Mouse (Mus musculus) forebrain, embryonic 11.5 days (tissue): ENCODE results near the gene BC025920. TPM values are rescaled to one million over a fixed set of nuclear protein-coding genes. Genes with fewer than 3 reads are reported as not detected.

Experiments used
- ATAC-seq: fragments of 200-750 bp; cut with Nextera tagmentation; replicated peaks from 2 replicates; pipeline ENCODE4 v1.8.0; 2017; ENCODE audit warnings: moderate TSS enrichment; ENCODE audit not compliant: low FRiP score
- DNase-seq: peaks from one replicate; pipeline ENCODE4 v3.0.0-alpha.2; 2017; ENCODE audit warnings: low spot score
- H3K27ac ChIP-seq: fragments of 300-500 bp; sonication (generic); 2 replicates; pipeline ENCODE4 v1.5.1; 2014; ENCODE audit warnings: low read depth, low read length
- H3K27me3 ChIP-seq: fragments of 300-500 bp; sonication (generic); 2 replicates; pipeline ENCODE4 v1.6.1; 2014; ENCODE audit warnings: mild to moderate bottlenecking, low read length, mixed read lengths; ENCODE audit not compliant: control insufficient read depth, insufficient read depth
- H3K36me3 ChIP-seq: fragments of 300-500 bp; sonication (generic); 2 replicates; pipeline ENCODE4 v1.6.1; 2014; ENCODE audit warnings: mild to moderate bottlenecking, low read length, moderate library complexity, mixed read lengths; ENCODE audit not compliant: control insufficient read depth, insufficient read depth
- H3K4me1 ChIP-seq: fragments of 300-500 bp; sonication (generic); replicated peaks from 2 replicates; pipeline ENCODE4 v1.6.1; 2014; ENCODE audit warnings: low read length, mixed read lengths; ENCODE audit not compliant: control insufficient read depth, insufficient read depth
- H3K4me2 ChIP-seq: fragments of 300-500 bp; sonication (generic); 2 replicates; pipeline ENCODE4 v1.6.1; 2014; ENCODE audit warnings: low read depth, mild to moderate bottlenecking, low read length, moderate library complexity, mixed read lengths; ENCODE audit not compliant: severe bottlenecking
- H3K4me3 ChIP-seq: fragments of 300-500 bp; sonication (generic); 2 replicates; pipeline ENCODE4 v1.5.1; 2014; ENCODE audit warnings: low read depth, low read length
- H3K9ac ChIP-seq: fragments of 300-500 bp; sonication (generic); 2 replicates; pipeline ENCODE4 v1.6.1; 2014; ENCODE audit warnings: low read length
- H3K9me3 ChIP-seq: fragments of 300-500 bp; sonication (generic); 2 replicates; pipeline ENCODE4 v1.6.1; 2016; ENCODE audit warnings: low read length, mixed read lengths; ENCODE audit not compliant: control insufficient read depth
- WGBS: fragments of 180-500 bp; shearing (Covaris S2); extraction: QIAGEN DNeasy Blood & Tissue Kit; methylation state at CpG from one replicate; pipeline ENCODE4 v1.1.7; 2014; 5-methylcytosine and 5-hydroxymethylcytosine counted together
- polyA plus RNA-seq: library from polyadenylated mRNA; unstranded; fragments of >200 nt; fragmentation: Nextera tagmentation; extraction: Ambion mirVana; gene quantifications from 2 replicates; pipeline ENCODE4 v1.2.1, GENCODE M21; 2014

Gene BC025920
- polyA plus RNA-seq, 1 experiment from 2014 or later = 1.6 TPM

DNA sequence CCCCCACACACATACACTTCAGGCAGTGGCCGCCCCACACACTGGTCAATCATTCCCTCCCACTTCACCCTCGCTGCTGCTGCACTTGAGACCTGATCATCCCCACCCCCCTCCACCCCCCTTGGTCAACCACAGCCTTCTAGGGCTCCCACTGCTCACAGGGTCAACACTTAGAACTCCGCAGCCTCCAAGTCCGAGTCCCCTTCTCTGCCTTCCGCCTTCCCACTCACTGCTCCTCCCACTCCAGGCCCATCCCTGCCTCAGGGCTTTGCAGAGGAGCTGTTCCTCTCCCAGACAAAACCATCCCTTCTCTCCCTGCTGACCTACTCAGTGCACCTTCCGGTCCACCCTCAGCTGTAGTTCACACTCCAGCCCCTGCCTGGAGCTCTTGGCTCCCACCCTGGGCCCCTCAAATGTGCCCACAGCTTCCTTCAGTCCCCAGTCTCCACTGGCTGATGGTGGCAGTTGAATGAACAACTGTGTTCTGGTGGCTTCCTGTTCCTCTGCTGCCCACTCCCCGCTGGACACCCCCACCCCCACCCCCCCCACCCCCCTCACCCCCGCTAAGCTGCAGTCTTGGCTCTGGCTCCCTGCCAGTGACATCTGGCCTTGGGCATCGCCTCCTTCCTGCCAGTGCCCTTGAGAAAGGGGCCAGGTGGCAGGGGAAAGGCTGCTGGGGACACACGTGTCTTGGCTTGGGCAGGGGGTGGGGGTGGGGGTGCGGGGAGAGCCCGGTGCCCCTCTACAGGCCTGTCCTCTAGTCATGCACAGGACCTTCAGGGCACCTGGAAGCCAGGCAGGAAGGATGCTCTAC, 8.7 kb upstream of the BC025920 start:
- DNase-seq = peak; percentile 63
- Histone ChIP-seq H3K36me3 (no peaks in the 10 kb centered on the region), H3K27ac (no peak overlapping the region), H3K4me1 (peaks cover 22% of the 10 kb centered on the region), H3K4me2 (peak overlapping the region; percentile 26; the same call in 1 of the 2 replicates), H3K27me3 (peaks cover 66% of the 10 kb centered on the region), H3K9me3 (no peaks in the 10 kb centered on the region), H3K9ac (0 out of 2 replicates have a peak overlapping the region, but pooled peaks have one; percentile 17), H3K4me3 (no peak overlapping the region)
- peak; percentile 6; the same call in 1 of the 2 replicates for ATAC-seq
- 6% methylated on average over 9 of the region's 12 CpGs for WGBS

DNA sequence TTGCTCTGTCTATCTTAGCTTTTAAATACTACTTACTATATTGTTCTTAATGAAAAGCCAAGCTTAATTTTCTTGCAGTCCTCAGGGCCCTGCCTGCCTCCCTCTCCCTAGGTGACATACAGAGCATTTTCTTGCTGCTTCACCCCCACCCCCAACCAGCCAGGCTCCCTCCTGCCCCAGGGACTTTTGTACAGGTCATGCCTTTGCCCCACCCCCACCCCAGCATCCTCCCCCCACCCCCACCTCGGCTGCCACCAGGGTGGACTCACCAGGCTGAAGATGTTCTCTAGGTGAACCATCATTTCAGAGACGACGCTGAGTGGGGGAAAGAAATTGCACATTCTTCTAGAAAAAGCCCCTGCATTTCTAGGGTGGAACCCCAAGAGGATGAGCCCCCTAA, 7.7 kb upstream of the BC025920 start:
- Histone ChIP-seq H3K4me2 (no peak overlapping the region), H3K9ac (no peak overlapping the region), H3K4me3 (no peak overlapping the region), H3K36me3 (no peaks in the 10 kb centered on the region), H3K4me1 (peaks cover 22% of the 10 kb centered on the region), H3K27me3 (peaks cover 69% of the 10 kb centered on the region), H3K27ac (no peak overlapping the region), H3K9me3 (no peaks in the 10 kb centered on the region)
- DNase-seq (no peak), ATAC-seq (no peak)
- 41% methylated on average over 3 of the region's 3 CpGs for WGBS

DNA sequence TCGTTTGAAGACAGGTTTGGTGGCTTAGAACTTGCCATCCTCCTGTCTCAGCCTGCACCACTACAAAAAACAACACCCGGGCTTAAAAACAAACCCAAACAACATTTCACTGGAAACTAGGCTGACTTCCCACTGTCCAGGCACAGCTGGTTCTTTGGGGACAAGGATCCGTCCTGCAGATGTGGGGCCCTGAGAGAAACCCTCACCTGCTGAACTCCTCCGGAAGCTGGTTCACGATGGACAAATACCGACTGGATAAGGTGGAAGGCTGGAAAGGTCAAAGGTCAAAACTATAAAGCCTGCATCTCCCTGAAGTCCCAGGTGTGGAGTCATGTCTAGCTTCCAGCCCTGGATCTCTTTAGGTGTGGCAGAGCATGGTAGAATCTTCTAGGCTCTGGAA, 7.2 kb upstream of the BC025920 start:
- ATAC-seq = no peak

DNA sequence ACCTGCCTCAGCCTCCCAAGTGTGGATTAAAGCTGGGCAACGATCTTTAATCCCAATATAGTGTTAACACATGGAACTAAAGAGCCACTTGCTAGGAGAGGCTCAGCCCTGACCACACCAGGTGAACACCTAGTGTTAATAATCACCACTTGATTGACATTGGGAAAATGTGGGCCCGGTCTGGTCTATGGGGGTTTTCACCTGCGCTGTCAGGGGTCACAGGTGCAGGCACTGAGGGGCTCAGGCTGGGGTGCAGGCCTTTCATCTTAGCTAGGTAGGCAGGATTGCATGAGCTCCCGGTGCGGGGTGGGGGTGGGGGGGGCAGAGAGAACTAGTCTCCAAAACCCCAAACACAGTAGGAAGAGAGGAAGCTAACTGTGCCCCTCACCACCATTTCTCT, 6.4 kb upstream of the BC025920 start:
- H3K9ac ChIP-seq = no peak overlapping the region
- no peaks in the 10 kb centered on the region for H3K36me3 ChIP-seq
- WGBS = 84% methylated on average over 5 of the region's 5 CpGs
- ATAC-seq = no peak
- H3K27ac ChIP-seq = no peak overlapping the region
- no peak overlapping the region for H3K4me2 ChIP-seq
- DNase-seq = no peak
- H3K27me3 ChIP-seq = peaks cover 63% of the 10 kb centered on the region
- peaks cover 23% of the 10 kb centered on the region for H3K4me1 ChIP-seq
- H3K9me3 ChIP-seq = no peaks in the 10 kb centered on the region
- H3K4me3 ChIP-seq = no peak overlapping the region

More for the DNA sequence above, 7.2 kb upstream of the BC025920 start:
- no peaks in the 10 kb centered on the region for H3K36me3 ChIP-seq
- H3K9me3 ChIP-seq = no peaks in the 10 kb centered on the region
- no peak overlapping the region for H3K4me2 ChIP-seq
- H3K9ac ChIP-seq = no peak overlapping the region
- WGBS = 53% methylated on average over 6 of the region's 6 CpGs
- H3K4me3 ChIP-seq = no peak overlapping the region
- no peak for DNase-seq
- peaks cover 22% of the 10 kb centered on the region for H3K4me1 ChIP-seq
- H3K27me3 ChIP-seq = peaks cover 68% of the 10 kb centered on the region
- no peak overlapping the region for H3K27ac ChIP-seq

DNA sequence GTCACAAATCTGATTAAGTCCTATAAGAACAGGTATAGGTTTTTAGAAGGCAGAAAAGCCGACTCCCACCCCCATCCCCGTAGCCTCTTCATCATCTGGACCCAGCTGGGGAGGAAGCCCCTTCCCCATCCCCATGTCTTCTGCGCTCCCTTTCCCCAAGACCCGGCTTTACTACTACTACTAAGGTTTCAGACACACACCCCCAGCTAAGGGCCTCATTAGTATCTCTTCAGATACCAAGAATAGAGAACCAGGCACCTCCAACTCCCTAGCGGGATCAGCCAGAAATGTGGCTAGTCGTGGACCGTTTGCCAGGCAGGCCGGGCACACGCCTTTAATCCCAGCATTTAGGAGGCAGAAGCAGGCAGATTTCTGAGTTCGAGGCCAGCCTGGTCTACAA, 6.0 kb upstream of the BC025920 start:
- no peak overlapping the region for H3K27ac ChIP-seq

DNA sequence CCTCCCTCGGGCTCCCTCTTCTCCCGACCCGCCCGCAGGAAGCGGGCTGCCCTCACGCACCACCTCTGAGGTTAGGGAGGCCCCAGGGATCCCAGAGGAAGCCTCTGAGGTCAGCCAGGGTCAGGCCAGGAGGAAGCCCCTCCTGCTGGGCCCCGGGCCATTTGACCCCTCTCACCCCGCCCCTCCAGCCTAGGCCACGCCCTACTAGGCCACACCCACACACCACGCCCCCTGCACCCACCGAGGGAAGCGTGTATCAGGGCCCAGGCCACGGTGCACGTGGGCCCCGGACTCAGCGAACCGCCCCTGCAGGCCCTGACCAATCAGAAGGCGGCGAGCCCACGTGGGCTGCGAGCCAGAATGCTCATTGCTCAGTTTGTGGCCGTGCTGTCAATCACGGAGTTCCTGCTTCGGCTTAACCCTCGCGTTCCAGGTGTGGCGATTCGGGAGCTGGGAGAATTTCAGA, 5.3 kb upstream of the BC025920 start, which contains the start of gene Tle6:
TSS of gene Tle6 (minus strand) at position 336 of the 466 bp plus-strand sequence.
- Histone ChIP-seq H3K4me1 (peaks cover 22% of the 10 kb centered on the region), H3K36me3 (no peaks in the 10 kb centered on the region), H3K27ac (no peak within 1 kb of the TSS), H3K9me3 (no peaks in the 10 kb centered on the region), H3K27me3 (peaks cover 51% of the 10 kb centered on the region), H3K4me3 (no peak within 1 kb of the TSS; the same call in 1 of the 2 replicates), H3K9ac (no peak within 1 kb of the TSS), H3K4me2 (peak within 1 kb of the TSS; percentile 31; the same call in 1 of the 2 replicates)
- peak; percentile 86 for ATAC-seq
- peak; percentile 98 for DNase-seq
- under 1% methylated on average over 28 of the region's 28 CpGs for WGBS

More for the DNA sequence above, 6.0 kb upstream of the BC025920 start:
- peaks cover 58% of the 10 kb centered on the region for H3K27me3 ChIP-seq
- no peaks in the 10 kb centered on the region for H3K36me3 ChIP-seq
- no peaks in the 10 kb centered on the region for H3K9me3 ChIP-seq
- H3K4me2 ChIP-seq = no peak overlapping the region; the same call in 1 of the 2 replicates
- no peak overlapping the region for H3K9ac ChIP-seq
- no peak overlapping the region for H3K4me3 ChIP-seq
- ATAC-seq = no peak
- H3K4me1 ChIP-seq = peaks cover 25% of the 10 kb centered on the region
- DNase-seq = no peak
- 54% methylated on average over 10 of the region's 10 CpGs for WGBS

DNA sequence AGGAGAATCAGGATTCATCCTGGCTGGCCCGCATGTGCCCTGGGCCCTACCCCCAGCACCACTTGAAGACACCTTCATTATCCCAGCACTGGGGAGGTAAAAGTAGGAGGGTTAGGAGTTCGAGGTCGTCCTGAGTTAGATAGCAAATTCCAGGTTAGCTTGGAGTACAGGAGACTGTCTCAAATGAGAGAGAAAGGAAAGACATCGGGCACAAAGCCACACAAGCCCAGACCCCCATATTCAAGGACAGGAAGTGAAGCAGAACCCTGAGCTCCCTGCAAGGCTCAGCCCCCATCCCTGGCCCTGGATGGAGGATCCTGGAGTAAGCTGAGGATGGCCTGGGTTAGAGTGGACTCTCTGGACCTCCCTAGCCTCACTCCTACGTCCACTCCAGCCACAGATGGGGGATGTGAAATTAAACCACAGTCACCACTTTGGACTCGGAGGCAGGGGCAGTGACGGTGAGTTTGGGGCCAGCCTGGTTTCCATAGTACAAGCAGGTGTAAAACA, 4.6 kb upstream of the BC025920 start:
- H3K4me1 ChIP-seq = peaks cover 18% of the 10 kb centered on the region
- no peak overlapping the region for H3K4me3 ChIP-seq
- H3K4me2 ChIP-seq = no peak overlapping the region
- H3K9ac ChIP-seq = no peak overlapping the region
- ATAC-seq = no peak
- DNase-seq = no peak
- no peaks in the 10 kb centered on the region for H3K36me3 ChIP-seq
- WGBS = 15% methylated on average over 7 of the region's 7 CpGs
- peaks cover 45% of the 10 kb centered on the region for H3K27me3 ChIP-seq
- no peak overlapping the region for H3K27ac ChIP-seq
- no peaks in the 10 kb centered on the region for H3K9me3 ChIP-seq

DNA sequence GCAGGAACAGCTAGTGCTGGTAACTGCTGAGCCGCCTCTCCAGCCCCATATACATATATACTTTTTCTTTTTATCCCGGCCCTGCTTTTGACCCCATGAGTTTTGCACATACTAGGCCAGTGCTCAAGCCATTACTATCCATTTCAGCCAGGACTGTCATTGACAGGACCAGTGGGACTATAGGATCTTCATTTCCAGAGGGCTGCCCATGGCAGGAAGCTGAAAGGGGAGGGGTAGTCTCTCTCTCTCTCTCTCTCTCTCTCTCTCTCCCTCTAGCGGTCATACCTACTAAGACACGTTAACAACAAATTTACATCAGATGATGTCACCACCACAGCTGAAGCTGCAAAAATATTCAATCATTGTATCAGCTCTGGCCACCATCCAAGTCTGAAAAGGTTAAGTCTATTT, 3.3 kb upstream of the BC025920 start:
- no peak overlapping the region for H3K4me3 ChIP-seq
- H3K27ac ChIP-seq = no peak overlapping the region
- ATAC-seq = no peak
- H3K27me3 ChIP-seq = peaks cover 33% of the 10 kb centered on the region
- H3K4me2 ChIP-seq = no peak overlapping the region
- no peaks in the 10 kb centered on the region for H3K9me3 ChIP-seq
- H3K36me3 ChIP-seq = no peaks in the 10 kb centered on the region
- whole genome bisulfite sequencing = 26% methylated on average over 4 of the region's 4 CpGs
- no peak for DNase-seq
- H3K9ac ChIP-seq = no peak overlapping the region
- H3K4me1 ChIP-seq = peaks cover 8% of the 10 kb centered on the region
